Mouse (Mus musculus): ENCODE data around the gene Sqor. TPM values are rescaled to one million over a fixed set of nuclear protein-coding genes. Genes with fewer than 3 reads are reported as not detected.
A peak's percentile ranks its signal among the peaks of the same experiment; 100 is the strongest.

The Sqor gene
- polyA plus RNA-seq, 1 experiment: 15.2 TPM

- DNase-seq: peak; percentile 30
- H3K4me1 ChIP-seq (replicated peaks; ENCODE audit: control insufficient read depth, insufficient read depth, low read length): no peaks in the 10 kb centered on the region
- no peaks in the 10 kb centered on the region for H3K36me3 ChIP-seq (ENCODE audit: control insufficient read depth, insufficient read depth, low read length)
- H3K4me3 ChIP-seq (ENCODE audit: control insufficient read depth, insufficient read depth, low read length): no peak overlapping the region
- H3K27me3 ChIP-seq (ENCODE audit: control insufficient read depth, insufficient read depth, low read length): no peaks in the 10 kb centered on the region
- no peak overlapping the region for H3K27ac ChIP-seq (ENCODE audit: control insufficient read depth, insufficient read depth, low read length)
- no peak for TF ChIP-seq POLR2A (IDR thresholded peaks at IDR 0.05; ENCODE audit: control insufficient read depth, extremely low read depth, insufficient read depth, low read length, poor library complexity)
- TF ChIP-seq CTCF (IDR thresholded peaks at IDR 0.05; ENCODE audit: borderline replicate concordance, control insufficient read depth, extremely low read depth, insufficient read depth, low read length, poor library complexity): peak; percentile 77; the same call in 1 of the 2 replicates
- WGBS: 59% methylated on average over 19 of the region's 19 CpGs
These were observed 60.6 kb downstream of the Sqor start for GRCm38 (mm10) chr2:122825406-122826236.

- Histone ChIP-seq H3K4me3 (ENCODE audit: control insufficient read depth, insufficient read depth, low read length) (no peak overlapping the region), H3K4me1 (replicated peaks; ENCODE audit: control insufficient read depth, insufficient read depth, low read length) (no peaks in the 10 kb centered on the region), H3K27me3 (ENCODE audit: control insufficient read depth, insufficient read depth, low read length) (no peaks in the 10 kb centered on the region), H3K27ac (ENCODE audit: control insufficient read depth, insufficient read depth, low read length) (no peak overlapping the region), H3K36me3 (ENCODE audit: control insufficient read depth, insufficient read depth, low read length) (no peaks in the 10 kb centered on the region)
- TF ChIP-seq CTCF (IDR thresholded peaks at IDR 0.05; ENCODE audit: borderline replicate concordance, control insufficient read depth, extremely low read depth, insufficient read depth, low read length, poor library complexity) (no peak), POLR2A (IDR thresholded peaks at IDR 0.05; ENCODE audit: control insufficient read depth, extremely low read depth, insufficient read depth, low read length, poor library complexity) (no peak)
- no peak for DNase-seq
- WGBS: 74% methylated on average over 3 of the region's 3 CpGs
These were observed 61.3 kb downstream of the Sqor start for GRCm38 (mm10) chr2:122826302-122826701.

GRCm38 (mm10) chr2:122854636-122855035, 89.6 kb downstream of the Sqor start:
- Histone ChIP-seq H3K27ac (ENCODE audit: control insufficient read depth, insufficient read depth, low read length) (no peak overlapping the region), H3K36me3 (ENCODE audit: control insufficient read depth, insufficient read depth, low read length) (no peaks in the 10 kb centered on the region), H3K4me1 (replicated peaks; ENCODE audit: control insufficient read depth, insufficient read depth, low read length) (no peaks in the 10 kb centered on the region), H3K4me3 (ENCODE audit: control insufficient read depth, insufficient read depth, low read length) (no peak overlapping the region), H3K27me3 (ENCODE audit: control insufficient read depth, insufficient read depth, low read length) (no peaks in the 10 kb centered on the region)
- 85% methylated on average over 4 of the region's 4 CpGs for WGBS
- TF ChIP-seq POLR2A (IDR thresholded peaks at IDR 0.05; ENCODE audit: control insufficient read depth, extremely low read depth, insufficient read depth, low read length, poor library complexity): no peak
- no peak for TF ChIP-seq CTCF (IDR thresholded peaks at IDR 0.05; ENCODE audit: borderline replicate concordance, control insufficient read depth, extremely low read depth, insufficient read depth, low read length, poor library complexity)
- DNase-seq: no peak

- Histone ChIP-seq H3K4me1 (replicated peaks; ENCODE audit: control insufficient read depth, insufficient read depth, low read length) (no peaks in the 10 kb centered on the region), H3K36me3 (ENCODE audit: control insufficient read depth, insufficient read depth, low read length) (no peaks in the 10 kb centered on the region), H3K27ac (ENCODE audit: control insufficient read depth, insufficient read depth, low read length) (no peak overlapping the region), H3K4me3 (ENCODE audit: control insufficient read depth, insufficient read depth, low read length) (no peak overlapping the region), H3K27me3 (ENCODE audit: control insufficient read depth, insufficient read depth, low read length) (no peaks in the 10 kb centered on the region)
- 81% methylated on average over 3 of the region's 3 CpGs for WGBS
- DNase-seq: no peak
- no peak for TF ChIP-seq POLR2A (IDR thresholded peaks at IDR 0.05; ENCODE audit: control insufficient read depth, extremely low read depth, insufficient read depth, low read length, poor library complexity)
- no peak for TF ChIP-seq CTCF (IDR thresholded peaks at IDR 0.05; ENCODE audit: borderline replicate concordance, control insufficient read depth, extremely low read depth, insufficient read depth, low read length, poor library complexity)
These were observed 90.3 kb downstream of the Sqor start for GRCm38 (mm10) chr2:122855354-122855753.

Other genes with a start within 250 kb of the Sqor start
- 11.3 and 13.5 TPM in 2 replicates for gene Gatm, start 153.9 kb upstream of the Sqor start, polyA plus RNA-seq (2012; rRNA removed)
- 2.6 and 4.4 TPM in 2 replicates for gene AA467197, start 128.3 kb upstream of the Sqor start, polyA plus RNA-seq (2012; rRNA removed)
- gene Slc30a4, start 62.6 kb upstream of the Sqor start, polyA plus RNA-seq (2012; rRNA removed): 7.3 and 8.0 TPM in 2 replicates
- 38.3 and 40.5 TPM in 2 replicates for gene Bloc1s6, start 26.7 kb upstream of the Sqor start, polyA plus RNA-seq (2012; rRNA removed)

Data from thymus, adult 2 months (tissue).